Mouse (Mus musculus) B cell, adult 62 days (primary cell): ENCODE data around the gene Vmn1r193. TPM values are rescaled to one million over a fixed set of nuclear protein-coding genes. Genes with fewer than 3 reads are reported as not detected.

Source experiments
- total RNA-seq: library from RNA; stranded (reverse); gene quantifications from 4 replicates; pipeline ENCODE4 v1.2.4, GENCODE M21; 2023

Vmn1r193 gene
- not detected in 4 replicates for total RNA-seq

DNA sequence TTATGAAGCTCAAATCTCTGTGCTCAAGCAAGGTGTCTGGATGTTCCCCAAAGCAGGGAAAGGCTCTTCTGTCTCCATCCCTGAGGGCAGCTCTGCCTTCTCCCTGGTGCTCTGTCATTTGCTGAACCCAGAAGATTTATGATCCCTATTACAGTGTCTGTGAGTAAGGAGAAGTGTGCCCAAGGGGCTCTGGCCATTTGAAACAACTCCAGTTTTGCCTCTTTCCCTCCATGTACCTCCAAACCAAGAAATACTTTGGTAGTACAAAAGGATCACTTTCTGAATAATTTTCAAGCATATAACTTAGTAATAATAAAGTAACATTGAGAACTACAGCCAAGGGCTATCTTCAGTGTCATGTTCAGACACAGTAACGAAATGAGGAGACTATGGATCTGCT is at the start of gene Vmn1r193:
Gene Vmn1r193, minus strand, starts transcription at position 101 of the 400 bp plus-strand sequence.

DNA sequence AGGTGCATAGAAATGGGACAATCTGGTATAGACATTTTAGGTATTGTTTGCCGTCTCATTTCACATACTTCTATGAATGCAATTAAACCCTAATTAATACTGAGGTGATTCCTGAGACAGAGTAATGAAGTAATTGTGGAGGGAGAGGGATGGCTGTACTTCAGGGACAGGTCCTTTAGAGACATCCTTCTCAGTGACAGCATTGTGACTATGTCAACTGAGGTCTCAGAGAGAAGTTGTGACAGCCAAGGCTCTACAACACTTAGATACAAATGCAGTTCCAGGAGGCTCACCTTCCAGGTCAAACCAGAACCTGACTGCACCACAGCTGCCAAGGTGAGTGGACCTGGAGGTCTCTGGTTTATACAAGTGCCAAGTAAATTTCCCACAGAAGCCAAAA is 47.3 kb upstream of the Vmn1r193 start, which contains the start of gene Vmn1r195:
Gene Vmn1r195, plus strand, starts transcription at position 301 of the 400 bp plus-strand sequence.

DNA sequence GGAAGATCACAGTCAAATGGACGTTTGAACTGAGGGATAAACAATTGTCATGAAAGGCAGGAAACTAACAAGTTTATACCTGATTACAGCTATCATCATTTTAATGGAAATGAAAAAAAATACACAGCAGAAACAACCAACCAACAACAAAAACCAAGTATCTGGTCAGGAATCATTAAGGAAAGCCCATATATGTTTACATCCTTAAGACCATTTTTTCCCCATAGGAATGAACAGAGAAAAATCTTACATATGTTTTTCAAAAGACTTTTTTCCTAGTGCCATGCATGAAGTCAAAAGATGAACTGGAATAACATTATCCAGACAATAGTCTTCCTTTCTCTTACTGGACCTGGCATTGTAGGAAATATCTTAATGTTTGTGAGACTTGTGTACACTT is 21.0 kb upstream of the Vmn1r193 start, which contains the start of gene Vmn1r194:
Gene Vmn1r194, plus strand, starts transcription at position 301 of the 400 bp plus-strand sequence.

DNA sequence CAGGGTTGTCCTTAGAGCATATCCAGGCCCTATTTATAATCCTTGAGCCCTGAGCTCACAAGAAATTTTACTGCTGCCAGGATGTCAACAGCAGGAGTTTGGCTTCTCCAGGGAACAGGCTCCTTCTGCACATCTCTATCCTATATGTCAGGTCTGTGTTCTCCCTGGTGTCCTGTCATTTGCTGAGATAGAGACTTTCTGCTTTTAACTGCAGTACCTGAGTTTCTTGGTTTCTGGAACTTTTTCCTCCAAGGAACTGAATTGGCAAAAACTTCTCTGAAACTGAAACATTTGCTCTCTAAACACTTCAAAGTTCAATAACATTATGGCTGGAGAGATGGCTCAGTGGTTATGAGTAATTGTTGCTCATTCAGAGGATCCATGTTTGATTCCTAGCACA is 31.9 kb downstream of the Vmn1r193 start, which contains the start of gene Vmn1r192:
Gene Vmn1r192, minus strand, starts transcription at position 101 of the 400 bp plus-strand sequence.

DNA sequence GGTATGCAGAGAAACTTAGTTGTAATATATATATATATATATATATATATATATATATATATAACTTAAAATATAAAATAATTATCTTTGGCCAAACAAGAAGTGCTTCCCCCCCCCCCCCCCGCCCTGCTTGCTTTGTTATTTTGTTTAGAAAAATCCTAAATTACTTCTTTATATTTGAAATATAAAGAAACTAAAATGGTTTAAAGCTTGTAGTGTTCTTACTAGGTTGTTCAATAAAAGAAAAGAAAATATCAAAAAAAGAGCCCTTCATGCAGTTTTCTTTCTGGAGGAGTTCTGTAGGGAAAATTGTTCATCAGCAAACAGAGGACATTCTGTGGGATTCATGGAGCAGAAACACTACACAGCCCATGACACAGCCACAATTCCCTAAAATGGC is 39.1 kb downstream of the Vmn1r193 start, which contains the start of gene Vmn1r191:
Gene Vmn1r191, minus strand, starts transcription at position 101 of the 400 bp plus-strand sequence.

Other genes with a start within 250 kb of the Vmn1r193 start
- gene Pom121l2, start 242.0 kb downstream of the Vmn1r193 start, total RNA-seq: not detected in 4 replicates
- 0.46 to 0.83 TPM (median 0.70 TPM) in 3 of 4 replicates, not detected in the other for gene Prss16, start 213.4 kb downstream of the Vmn1r193 start, total RNA-seq
- gene Hist1h2ah, start 187.6 kb downstream of the Vmn1r193 start, total RNA-seq: 15.9 to 84.2 TPM (median 37.8 TPM) in 4 replicates
- gene Hist1h2bk, start 187.3 kb downstream of the Vmn1r193 start, total RNA-seq: 28.7 to 55.1 TPM (median 42.1 TPM) in 4 replicates
- 97.8 to 119 TPM (median 108 TPM) in 4 replicates for gene Hist1h4i, start 181.8 kb downstream of the Vmn1r193 start, total RNA-seq
- 63.9 to 101 TPM (median 83.8 TPM) in 4 replicates for gene Hist1h2ag, start 180.2 kb downstream of the Vmn1r193 start, total RNA-seq
- gene Hist1h2bj, start 179.9 kb downstream of the Vmn1r193 start, total RNA-seq: 47.6 to 80.0 TPM (median 65.2 TPM) in 4 replicates
- gene Vmn1r188, start 138.7 kb downstream of the Vmn1r193 start, total RNA-seq: not detected in 4 replicates
- not detected in 4 replicates for gene Vmn1r189, start 117.3 kb downstream of the Vmn1r193 start, total RNA-seq
- gene Vmn1r191, start 39.2 kb downstream of the Vmn1r193 start, total RNA-seq: not detected in 4 replicates
- not detected in 4 replicates for gene Vmn1r192, start 32.0 kb downstream of the Vmn1r193 start, total RNA-seq
- not detected in 4 replicates for gene Vmn1r194, start 21.1 kb upstream of the Vmn1r193 start, total RNA-seq
- not detected in 4 replicates for gene Vmn1r195, start 47.4 kb upstream of the Vmn1r193 start, total RNA-seq
- not detected in 4 replicates for gene Vmn1r196, start 66.8 kb upstream of the Vmn1r193 start, total RNA-seq
- gene Vmn1r197, start 101.4 kb upstream of the Vmn1r193 start, total RNA-seq: not detected in 4 replicates
- gene Vmn1r198, start 127.2 kb upstream of the Vmn1r193 start, total RNA-seq: not detected in 4 replicates
- gene Vmn1r199, start 156.7 kb upstream of the Vmn1r193 start, total RNA-seq: not detected in 4 replicates
- gene Vmn1r200, start 167.2 kb upstream of the Vmn1r193 start, total RNA-seq: not detected in 4 replicates
- gene Vmn1r201, start 248.8 kb upstream of the Vmn1r193 start, total RNA-seq: not detected in 4 replicates